Mouse (Mus musculus): ENCODE measurements at regions not wholly inside any gene's neighbourhood (a gene's known extent, or its start where the extent isn't known, plus 50 kb on each side); places are given as distances from the start of the nearest gene placed in this dataset.

- TF ChIP-seq TBP (IDR thresholded peaks at IDR 0.05; ENCODE audit: low read depth, low read length) (no peak), POLR2A (IDR thresholded peaks at IDR 0.05; ENCODE audit: control insufficient read depth in 1 of 2, insufficient read depth in 1 of 2, low read depth in 1 of 2, low read length in 2 of 2, poor library complexity in 1 of 2) (no peak), CTCF (IDR thresholded peaks at IDR 0.05 in 2 of 3, conservative IDR thresholded peaks at IDR 0.05 in 1 of 3; ENCODE audit: control insufficient read depth in 1 of 3, insufficient read depth in 1 of 3, low read depth in 2 of 3, low read length in 3 of 3, poor library complexity in 1 of 3, severe bottlenecking in 1 of 3) (no peak), USF2 (IDR thresholded peaks at IDR 0.05; ENCODE audit: borderline replicate concordance in 1 of 2, insufficient read depth in 1 of 2, low read depth in 1 of 2, low read length in 2 of 2) (no peak), KAT2A (conservative IDR thresholded peaks at IDR 0.05; ENCODE audit: low read depth, low read length) (no peak), MEF2A (IDR thresholded peaks at IDR 0.05; ENCODE audit: extremely low read depth, insufficient replicate concordance, low read depth, low read length, poor library complexity, severe bottlenecking) (no peak), MAFK (IDR thresholded peaks at IDR 0.05; ENCODE audit: borderline replicate concordance, low read depth, low read length) (no peak), CHD2 (IDR thresholded peaks at IDR 0.05; ENCODE audit: low read length) (no peak)
These were observed 573.2 kb downstream of the Nfib start for GRCm38 (mm10) chr4:82132326-82132725.

Data from MEL (cell line).